In the genomic region with DNA sequence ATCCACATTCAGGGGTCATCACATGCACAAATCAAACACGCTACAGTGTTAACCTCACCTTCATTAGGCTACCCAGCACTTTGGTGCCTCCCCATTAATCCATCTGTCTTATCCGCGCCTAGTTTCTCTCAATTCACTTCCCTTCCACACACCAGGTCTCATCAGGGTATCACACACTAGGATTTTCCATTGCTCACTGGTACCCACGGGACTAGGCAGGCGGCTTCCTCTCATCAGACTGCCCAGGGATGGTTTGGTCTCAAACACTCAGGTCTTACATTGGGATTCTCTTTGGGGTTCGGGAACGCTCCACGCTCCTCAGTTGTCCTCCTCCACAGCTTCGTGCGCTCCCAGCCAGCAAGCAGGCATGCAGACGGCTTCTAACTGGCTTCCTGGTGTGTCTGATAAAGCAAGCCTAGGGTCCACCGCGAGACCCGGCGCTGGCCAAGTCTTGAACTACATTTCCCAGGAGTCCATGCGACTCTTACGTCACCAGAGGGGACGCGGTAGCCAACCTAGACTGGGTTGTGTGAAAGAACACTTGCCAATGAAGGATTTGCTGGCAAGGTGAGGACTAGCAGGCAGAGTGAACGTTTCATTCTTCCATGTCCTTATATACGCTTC, we compare ENCODE assay signal across 7 mouse cellular contexts. TPM values are rescaled to one million over a fixed set of nuclear protein-coding genes. Genes with fewer than 3 reads are reported as not detected.
DNase-seq lines count a peak whose midpoint lies in the region; ATAC-seq and TF ChIP-seq lines count a peak whose summit lies in the region.

A gene (minus strand): TSS at position 451 of the 624 bp plus-strand sequence.

- H3K4me3 ChIP-seq in embryonic facial prominence, embryonic 13.5 days, result peak within 1 kb of the TSS; percentile 65
- peak within 1 kb of the TSS; percentile 73 for H3K4me3 ChIP-seq in kidney, adult 2 months (ENCODE audit: insufficient read depth, low read depth, low read length)
- H3K4me3 ChIP-seq in limb, embryonic 12.5 days (replicated peaks), result peak within 1 kb of the TSS; percentile 55
- peak within 1 kb of the TSS; percentile 65 for H3K4me3 ChIP-seq in midbrain, embryonic 15.5 days

- no peak for TF ChIP-seq CTCF in kidney, adult 2 months (conservative IDR thresholded peaks at IDR 0.05; ENCODE audit: insufficient read depth, insufficient read length, low read depth, low read length)

- peak within 1 kb of the TSS; percentile 76 for H3K9ac ChIP-seq in embryonic facial prominence, embryonic 13.5 days
- peak within 1 kb of the TSS; percentile 61 for H3K9ac ChIP-seq in limb, embryonic 12.5 days (replicated peaks)
- H3K9ac ChIP-seq in midbrain, embryonic 15.5 days, result peak within 1 kb of the TSS; percentile 76

- TF ChIP-seq POLR2A in kidney, adult 2 months (IDR thresholded peaks at IDR 0.05; ENCODE audit: low read depth, low read length), result no peak

- WGBS in embryonic facial prominence, embryonic 13.5 days, result 1% methylated on average over 21 of the region's 21 CpGs
- 2% methylated on average over 21 of the region's 21 CpGs for WGBS in kidney, adult 2 months
- WGBS in limb, embryonic 12.5 days, result 1% methylated on average over 21 of the region's 21 CpGs
- 1% methylated on average over 21 of the region's 21 CpGs for WGBS in midbrain, embryonic 15.5 days

- no peaks in the 10 kb centered on the region for H3K9me3 ChIP-seq in embryonic facial prominence, embryonic 13.5 days
- H3K9me3 ChIP-seq in limb, embryonic 12.5 days, result no peaks in the 10 kb centered on the region
- H3K9me3 ChIP-seq in midbrain, embryonic 15.5 days, result no peaks in the 10 kb centered on the region; the same call in 1 of the 2 replicates

- peaks cover 26% of the 10 kb centered on the region for H3K36me3 ChIP-seq in embryonic facial prominence, embryonic 13.5 days
- no peaks in the 10 kb centered on the region for H3K36me3 ChIP-seq in kidney, adult 2 months (ENCODE audit: control insufficient read depth, insufficient read depth, low read length)
- H3K36me3 ChIP-seq in limb, embryonic 12.5 days, result peaks cover 23% of the 10 kb centered on the region
- H3K36me3 ChIP-seq in midbrain, embryonic 15.5 days (replicated peaks), result peaks cover 9% of the 10 kb centered on the region; the same call in 1 of the 2 replicates

- ATAC-seq in embryonic facial prominence, embryonic 13.5 days (ENCODE audit: insufficient number of reproducible peaks, insufficient read depth, low FRiP score, low TSS enrichment, low read depth), result peak; percentile 95
- peak; percentile 93 for ATAC-seq in limb, embryonic 12.5 days (ENCODE audit: insufficient number of reproducible peaks, insufficient read depth, low FRiP score, low TSS enrichment, low read depth)
- peak; percentile 99 for ATAC-seq in midbrain, embryonic 15.5 days (replicated peaks)

- no peaks in the 10 kb centered on the region for H3K27me3 ChIP-seq in embryonic facial prominence, embryonic 13.5 days
- no peaks in the 10 kb centered on the region for H3K27me3 ChIP-seq in kidney, adult 2 months (replicated peaks; ENCODE audit: control insufficient read depth, insufficient read depth, low read length)
- H3K27me3 ChIP-seq in limb, embryonic 12.5 days, result no peaks in the 10 kb centered on the region
- no peaks in the 10 kb centered on the region for H3K27me3 ChIP-seq in midbrain, embryonic 15.5 days (replicated peaks)

- H3K4me1 ChIP-seq in embryonic facial prominence, embryonic 13.5 days, result peaks cover 7% of the 10 kb centered on the region
- H3K4me1 ChIP-seq in kidney, adult 2 months (ENCODE audit: control insufficient read depth, insufficient read depth, low read length), result no peaks in the 10 kb centered on the region
- H3K4me1 ChIP-seq in limb, embryonic 12.5 days (replicated peaks), result peaks cover 6% of the 10 kb centered on the region
- peaks cover 7% of the 10 kb centered on the region for H3K4me1 ChIP-seq in midbrain, embryonic 15.5 days

- H3K27ac ChIP-seq in embryonic facial prominence, embryonic 13.5 days, result 0 out of 2 replicates have a peak within 1 kb of the TSS, but pooled peaks have one; percentile 51
- no peak within 1 kb of the TSS for H3K27ac ChIP-seq in kidney, adult 2 months (ENCODE audit: insufficient read depth, low read depth, low read length)
- H3K27ac ChIP-seq in limb, embryonic 12.5 days, result no peak within 1 kb of the TSS
- H3K27ac ChIP-seq in midbrain, embryonic 15.5 days, result peak within 1 kb of the TSS; percentile 74

- DNase-seq in adrenal gland, postnatal 36 days, result peak; percentile 84
- DNase-seq in heart, adult 18-20 months, result peak; percentile 88 to 95
- peak; percentile 90 for DNase-seq in kidney, adult 2 months
- peak; percentile 62 to 85 for DNase-seq in spleen, postnatal 10 days (ENCODE audit: low spot score in 2 of 2)

- H3K4me2 ChIP-seq in embryonic facial prominence, embryonic 13.5 days, result peak within 1 kb of the TSS; percentile 77
- peak within 1 kb of the TSS; percentile 75 for H3K4me2 ChIP-seq in limb, embryonic 12.5 days
- peak within 1 kb of the TSS; percentile 74 for H3K4me2 ChIP-seq in midbrain, embryonic 15.5 days

RNA-seq across cellular contexts. Expression of the gene that starts here (rescaled TPM):
- total RNA-seq in adrenal gland, postnatal 36 days (2021), result 1 to 10 TPM; 1.3 to 1.4 TPM
- polyA plus RNA-seq in embryonic facial prominence, embryonic 13.5 days (2015; fragmentation: Nextera tagmentation; extraction: Ambion mirVana), result 6.3 and 7.4 TPM in 2 replicates
- under 1 TPM; 0.62 to 0.87 TPM for total RNA-seq in heart, adult 18-20 months (2021)
- 0.48 and 0.61 TPM in 2 replicates for polyA plus RNA-seq in kidney, adult 2 months (2012; rRNA removed)
- 9.0 and 10.2 TPM in 2 replicates for polyA plus RNA-seq in limb, embryonic 12.5 days (2016; fragmentation: Nextera tagmentation; extraction: Ambion mirVana)
- 15.3 and 16.1 TPM in 2 replicates for polyA plus RNA-seq in midbrain, embryonic 15.5 days (2015; fragmentation: Nextera tagmentation; extraction: Ambion mirVana)

Comparison
In these comparisons a context has a peak if more than half of its experiments do, and no peak if none do; other contexts are left out.
1. Peak in DNase-seq in heart, adult 18-20 months; RNA of the gene not detected or under 1 TPM.
2. Peak in DNase-seq and H3K4me3 ChIP-seq in kidney, adult 2 months; RNA of the gene not detected or under 1 TPM.
3. H3K27ac ChIP-seq: peak in embryonic facial prominence, embryonic 13.5 days (single experiment) and midbrain, embryonic 15.5 days (single experiment); none in kidney, adult 2 months (single experiment) and limb, embryonic 12.5 days (single experiment).
4. Peak in every context shown above with its lines, with median percentiles within 50 percentile points of each other: DNase-seq, ATAC-seq, H3K4me2 ChIP-seq, H3K4me3 ChIP-seq and H3K9ac ChIP-seq.